Mouse (Mus musculus): ENCODE data around the gene Cyp3a44. TPM values are rescaled to one million over a fixed set of nuclear protein-coding genes. Genes with fewer than 3 reads are reported as not detected.
"Not testable (repeated sequence)": the region's sequence is repeated elsewhere in the genome, so short reads cannot be mapped to it uniquely, and the experiment has no call there.

Cyp3a44 gene
- polyA plus RNA-seq (2014; fragmentation: Nextera tagmentation; extraction: Ambion mirVana): not detected in 2 replicates

GRCm38 (mm10) chr5:145805796-145806195 is at the start of gene Cyp3a44:
Cyp3a44 (minus strand) TSS chr5:145805874.
- H3K4me1 ChIP-seq (ENCODE audit: control insufficient read depth in 2 of 2, insufficient read depth in 2 of 2, low read length in 2 of 2); H3K9me3 ChIP-seq (ENCODE audit: control insufficient read depth, low read length); H3K4me2 ChIP-seq (ENCODE audit: low read length); H3K9ac ChIP-seq (ENCODE audit: low read length); H3K27ac ChIP-seq (replicated peaks in 1 of 2; ENCODE audit: control insufficient read depth in 1 of 2, insufficient read depth in 1 of 2, low read depth in 2 of 2, low read length in 2 of 2); H3K4me3 ChIP-seq (ENCODE audit: control insufficient read depth in 1 of 2, insufficient read depth in 1 of 2, low read depth in 1 of 2, low read length in 2 of 2); ATAC-seq (ENCODE audit: insufficient number of reproducible peaks, insufficient read depth, low FRiP score, low read depth); H3K27me3 ChIP-seq (ENCODE audit: control insufficient read depth, insufficient read depth, low read length); H3K36me3 ChIP-seq (ENCODE audit: control insufficient read depth, insufficient read depth, low read length): not testable (repeated sequence)
- WGBS: 53% methylated on average over 2 of the region's 2 CpGs

GRCm38 (mm10) chr5:145800229-145800628 is 5.4 kb downstream of the Cyp3a44 start:
- H3K4me2 ChIP-seq (ENCODE audit: low read length); H3K4me3 ChIP-seq (ENCODE audit: control insufficient read depth in 1 of 2, insufficient read depth in 1 of 2, low read depth in 1 of 2, low read length in 2 of 2); H3K27me3 ChIP-seq (ENCODE audit: control insufficient read depth, insufficient read depth, low read length); H3K9ac ChIP-seq (ENCODE audit: low read length); H3K36me3 ChIP-seq (ENCODE audit: control insufficient read depth, insufficient read depth, low read length); H3K27ac ChIP-seq (replicated peaks in 1 of 2; ENCODE audit: control insufficient read depth in 1 of 2, insufficient read depth in 1 of 2, low read depth in 2 of 2, low read length in 2 of 2); H3K4me1 ChIP-seq (ENCODE audit: control insufficient read depth in 2 of 2, insufficient read depth in 2 of 2, low read length in 2 of 2); H3K9me3 ChIP-seq (ENCODE audit: control insufficient read depth, low read length); ATAC-seq (ENCODE audit: insufficient number of reproducible peaks, insufficient read depth, low FRiP score, low read depth): not testable (repeated sequence)

GRCm38 (mm10) chr5:145793232-145793631 is 12.4 kb downstream of the Cyp3a44 start:
- not testable (repeated sequence) for H3K27ac ChIP-seq (replicated peaks in 1 of 2; ENCODE audit: control insufficient read depth in 1 of 2, insufficient read depth in 1 of 2, low read depth in 2 of 2, low read length in 2 of 2); H3K9me3 ChIP-seq (ENCODE audit: control insufficient read depth, low read length); H3K4me1 ChIP-seq (ENCODE audit: control insufficient read depth in 2 of 2, insufficient read depth in 2 of 2, low read length in 2 of 2); H3K4me3 ChIP-seq (ENCODE audit: control insufficient read depth in 1 of 2, insufficient read depth in 1 of 2, low read depth in 1 of 2, low read length in 2 of 2); H3K36me3 ChIP-seq (ENCODE audit: control insufficient read depth, insufficient read depth, low read length); H3K9ac ChIP-seq (ENCODE audit: low read length); H3K27me3 ChIP-seq (ENCODE audit: control insufficient read depth, insufficient read depth, low read length); H3K4me2 ChIP-seq (ENCODE audit: low read length); ATAC-seq (ENCODE audit: insufficient number of reproducible peaks, insufficient read depth, low FRiP score, low read depth)

- not testable (repeated sequence) for H3K27me3 ChIP-seq (ENCODE audit: control insufficient read depth, insufficient read depth, low read length); H3K4me1 ChIP-seq (ENCODE audit: control insufficient read depth in 2 of 2, insufficient read depth in 2 of 2, low read length in 2 of 2); H3K9ac ChIP-seq (ENCODE audit: low read length); ATAC-seq (ENCODE audit: insufficient number of reproducible peaks, insufficient read depth, low FRiP score, low read depth); H3K4me2 ChIP-seq (ENCODE audit: low read length); H3K4me3 ChIP-seq (ENCODE audit: control insufficient read depth in 1 of 2, insufficient read depth in 1 of 2, low read depth in 1 of 2, low read length in 2 of 2); H3K36me3 ChIP-seq (ENCODE audit: control insufficient read depth, insufficient read depth, low read length); H3K27ac ChIP-seq (replicated peaks in 1 of 2; ENCODE audit: control insufficient read depth in 1 of 2, insufficient read depth in 1 of 2, low read depth in 2 of 2, low read length in 2 of 2); H3K9me3 ChIP-seq (ENCODE audit: control insufficient read depth, low read length)
- WGBS: 69% methylated on average over 3 of the region's 3 CpGs
Measured at GRCm38 (mm10) chr5:145737512-145737911, 68.2 kb downstream of the Cyp3a44 start.

Other genes starting within 250 kb of the Cyp3a44 start
- not detected in 2 replicates for gene Cyp3a41b, start 221.1 kb downstream of the Cyp3a44 start, polyA plus RNA-seq (2014; fragmentation: Nextera tagmentation; extraction: Ambion mirVana)
- gene Cyp3a41a, start 85.7 kb downstream of the Cyp3a44 start, polyA plus RNA-seq (2014; fragmentation: Nextera tagmentation; extraction: Ambion mirVana): not detected in 2 replicates
- not detected in 2 replicates for gene Cyp3a11, start 74.1 kb upstream of the Cyp3a44 start, polyA plus RNA-seq (2014; fragmentation: Nextera tagmentation; extraction: Ambion mirVana)
- not detected in 2 replicates for gene Cyp3a25, start 203.7 kb upstream of the Cyp3a44 start, polyA plus RNA-seq (2014; fragmentation: Nextera tagmentation; extraction: Ambion mirVana)